Comparison of ENCODE assay signal across 35 mouse cellular contexts in the genomic region with DNA sequence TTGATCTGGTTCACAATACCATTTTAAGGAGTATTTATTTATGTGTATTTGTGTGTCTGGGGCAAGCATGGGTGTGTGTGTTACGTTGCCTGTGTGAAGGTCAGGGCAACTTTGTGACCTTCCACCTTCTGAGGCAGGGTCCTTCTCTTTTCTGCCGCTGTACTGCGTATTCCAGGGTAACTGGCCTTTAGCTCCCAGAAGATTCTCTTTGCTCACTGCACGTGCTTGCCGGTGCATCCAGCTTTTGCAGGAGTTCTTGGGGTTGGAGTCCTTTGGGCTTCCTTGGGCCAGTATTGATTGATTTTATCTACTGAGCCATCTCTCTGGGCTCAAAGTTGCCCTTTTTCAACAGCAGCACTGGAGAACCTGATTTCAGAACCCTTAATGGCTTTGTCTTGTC. TPM values are rescaled to one million over a fixed set of nuclear protein-coding genes. Genes with fewer than 3 reads are reported as not detected.
"Had no signal": no experiment of that assay in that cellular context is flagged by ENCODE, and none has a peak within 500 bp of the region (broad histone marks: within the 10 kb centered on the region; RNA-seq: fewer than 3 reads in every experiment).

No protein-coding gene starts in this region.

- ATAC-seq: hindbrain, embryonic 16.5 days; hindbrain, postnatal 0 days; inflammation-experienced regulatory T-cells, adult 6 months; intestine, embryonic 15.5 days; intestine, embryonic 16.5 days; intestine, postnatal 0 days had no signal

- H3K4me3 ChIP-seq: heart, embryonic 12.5 days; heart, embryonic 13.5 days; heart, embryonic 15.5 days; hindbrain, embryonic 10.5 days; hindbrain, embryonic 12.5 days; hindbrain, embryonic 13.5 days; hindbrain, embryonic 15.5 days; intestine, embryonic 15.5 days; kidney, embryonic 15.5 days; layer of hippocampus, adult 2 months had no signal

- DNase-seq: heart, postnatal 10 days; heart, postnatal 14 days; heart, postnatal 36 days; heart, postnatal 4 days; kidney, adult 11 months; kidney, adult 18-20 months; kidney, adult 2 months; kidney, adult 8-10 months; kidney, adult 9 months; kidney, postnatal 10 days; kidney, postnatal 14 days; kidney, postnatal 25 days; kidney, postnatal 36 days; kidney, postnatal 4 days; layer of hippocampus, adult 9-11 months; layer of hippocampus, postnatal 36 days had no signal

- H3K36me3 ChIP-seq: heart, embryonic 12.5 days; heart, embryonic 13.5 days; heart, embryonic 15.5 days; hindbrain, embryonic 12.5 days; hindbrain, embryonic 13.5 days; hindbrain, embryonic 15.5 days; intestine, embryonic 15.5 days; kidney, embryonic 15.5 days had no signal

- H3K27ac ChIP-seq: heart, embryonic 13.5 days; heart, embryonic 15.5 days; hindbrain, embryonic 10.5 days; hindbrain, embryonic 12.5 days; hindbrain, embryonic 13.5 days; hindbrain, embryonic 14.5 days; hindbrain, embryonic 15.5 days; hindbrain, postnatal 0 days; intestine, embryonic 15.5 days; kidney, embryonic 15.5 days; kidney, postnatal 0 days; layer of hippocampus, adult 2 months had no signal

- H3K4me2 ChIP-seq: heart, embryonic 11.5 days; heart, embryonic 12.5 days; heart, embryonic 13.5 days; heart, embryonic 15.5 days; hindbrain, embryonic 12.5 days; hindbrain, embryonic 13.5 days; hindbrain, embryonic 14.5 days; hindbrain, embryonic 15.5 days; intestine, embryonic 15.5 days; kidney, embryonic 15.5 days had no signal

- H3K9me3 ChIP-seq: heart, embryonic 12.5 days; heart, embryonic 13.5 days; heart, embryonic 15.5 days; hindbrain, embryonic 10.5 days; hindbrain, embryonic 12.5 days; hindbrain, embryonic 13.5 days; hindbrain, embryonic 15.5 days; intestine, embryonic 15.5 days; kidney, embryonic 15.5 days had no signal

- H3K9ac ChIP-seq: heart, embryonic 12.5 days; heart, embryonic 13.5 days; heart, embryonic 15.5 days; hindbrain, embryonic 12.5 days; hindbrain, embryonic 13.5 days; hindbrain, embryonic 14.5 days; hindbrain, embryonic 15.5 days; intestine, embryonic 15.5 days; kidney, embryonic 15.5 days had no signal

- H3K27me3 ChIP-seq: heart, embryonic 12.5 days; heart, embryonic 13.5 days; heart, embryonic 15.5 days; hindbrain, embryonic 12.5 days; hindbrain, embryonic 13.5 days; hindbrain, embryonic 15.5 days; intestine, embryonic 15.5 days; kidney, embryonic 15.5 days had no signal

- H3K4me1 ChIP-seq: hindbrain, embryonic 10.5 days; hindbrain, embryonic 12.5 days; hindbrain, embryonic 13.5 days; hindbrain, embryonic 15.5 days had no signal

RNA-seq across cellular contexts. Expression of a gene that starts 12.3 kb away (rescaled TPM):
- total RNA-seq: heart, postnatal 36 days; hindbrain, postnatal 0 days; layer of hippocampus, adult 18-20 months had no signal
- polyA plus RNA-seq: inflammation-experienced regulatory T-cells, adult 6 months had no signal
